Mouse (Mus musculus): ENCODE data around the gene Vps36. TPM values are rescaled to one million over a fixed set of nuclear protein-coding genes. Genes with fewer than 3 reads are reported as not detected.

Gene Vps36
- 15.9 TPM for polyA plus RNA-seq (2014; fragmentation: Illumina TruSeq; extraction: RNeasy Lipid Tissue Mini Kit (QIAGEN cat#74804); ENCODE audit: low read depth, low replicate concordance)

GRCm38 (mm10) chr8:22192660-22193431 is at the start of gene Vps36:
Vps36 (plus strand) TSS chr8:22192809.

GRCm38 (mm10) chr8:22166080-22166603 is 26.5 kb upstream of the Vps36 start, which contains the start of gene Nek3:
Nek3 (minus strand) TSS chr8:22166435.

GRCm38 (mm10) chr8:22185431-22186397 is 6.9 kb upstream of the Vps36 start, which contains the start of gene Ckap2:
Ckap2 (minus strand) TSS chr8:22185819.

GRCm38 (mm10) chr8:22227061-22227877 is 34.7 kb downstream of the Vps36 start, which contains the start of gene Thsd1:
Thsd1 (plus strand) TSS chr8:22227313.

Other genes starting within 250 kb of the Vps36 start
- 28.2 TPM for gene Defb13, start 246.0 kb upstream of the Vps36 start, polyA plus RNA-seq (2014; fragmentation: Illumina TruSeq; extraction: RNeasy Lipid Tissue Mini Kit (QIAGEN cat#74804); ENCODE audit: low read depth, low replicate concordance)
- gene Fam90a1a, start 234.1 kb upstream of the Vps36 start, polyA plus RNA-seq (2014; fragmentation: Illumina TruSeq; extraction: RNeasy Lipid Tissue Mini Kit (QIAGEN cat#74804); ENCODE audit: low read depth, low replicate concordance), result 0.31 TPM
- gene Ccdc70, start 223.0 kb upstream of the Vps36 start, polyA plus RNA-seq (2014; fragmentation: Illumina TruSeq; extraction: RNeasy Lipid Tissue Mini Kit (QIAGEN cat#74804); ENCODE audit: low read depth, low replicate concordance), result 4.4 TPM
- 0.17 TPM for gene Atp7b, start 132.5 kb upstream of the Vps36 start, polyA plus RNA-seq (2014; fragmentation: Illumina TruSeq; extraction: RNeasy Lipid Tissue Mini Kit (QIAGEN cat#74804); ENCODE audit: low read depth, low replicate concordance)
- 9.1 TPM for gene Alg11, start 132.1 kb upstream of the Vps36 start, polyA plus RNA-seq (2014; fragmentation: Illumina TruSeq; extraction: RNeasy Lipid Tissue Mini Kit (QIAGEN cat#74804); ENCODE audit: low read depth, low replicate concordance)
- gene Nek5, start 67.8 kb upstream of the Vps36 start, polyA plus RNA-seq (2014; fragmentation: Illumina TruSeq; extraction: RNeasy Lipid Tissue Mini Kit (QIAGEN cat#74804); ENCODE audit: low read depth, low replicate concordance), result 1.5 TPM
- gene Nek3, start 26.4 kb upstream of the Vps36 start, polyA plus RNA-seq (2014; fragmentation: Illumina TruSeq; extraction: RNeasy Lipid Tissue Mini Kit (QIAGEN cat#74804); ENCODE audit: low read depth, low replicate concordance), result 2.4 TPM
- gene Ckap2, start 7.0 kb upstream of the Vps36 start, polyA plus RNA-seq (2014; fragmentation: Illumina TruSeq; extraction: RNeasy Lipid Tissue Mini Kit (QIAGEN cat#74804); ENCODE audit: low read depth, low replicate concordance), result 1.8 TPM
- gene Thsd1, start 34.5 kb downstream of the Vps36 start, polyA plus RNA-seq (2014; fragmentation: Illumina TruSeq; extraction: RNeasy Lipid Tissue Mini Kit (QIAGEN cat#74804); ENCODE audit: low read depth, low replicate concordance), result 3.3 TPM
- 0.15 TPM for gene Tpte, start 90.6 kb downstream of the Vps36 start, polyA plus RNA-seq (2014; fragmentation: Illumina TruSeq; extraction: RNeasy Lipid Tissue Mini Kit (QIAGEN cat#74804); ENCODE audit: low read depth, low replicate concordance)
- gene Slc25a15, start 205.8 kb downstream of the Vps36 start, polyA plus RNA-seq (2014; fragmentation: Illumina TruSeq; extraction: RNeasy Lipid Tissue Mini Kit (QIAGEN cat#74804); ENCODE audit: low read depth, low replicate concordance), result 9.5 TPM
- gene Mrps31, start 218.6 kb downstream of the Vps36 start, polyA plus RNA-seq (2014; fragmentation: Illumina TruSeq; extraction: RNeasy Lipid Tissue Mini Kit (QIAGEN cat#74804); ENCODE audit: low read depth, low replicate concordance), result 16.3 TPM